Mouse (Mus musculus) bone marrow macrophage, adult 2 months (primary cell): ENCODE measurements at regions not wholly inside any gene's neighbourhood (a gene's known extent, or its start where the extent isn't known, plus 50 kb on each side); places are given as distances from the start of the nearest gene placed in this dataset.
A peak's percentile ranks its signal among the peaks of the same experiment; 100 is the strongest.

Source experiments
- CTCF ChIP-seq: IDR thresholded peaks from 2 replicates; pipeline ENCODE4 v1.5.1; 2012; ENCODE audit warnings: low read depth, mild to moderate bottlenecking, low read length, moderate library complexity
- POLR2A ChIP-seq: IDR thresholded peaks from 2 replicates; pipeline ENCODE4 v1.6.1; 2012; ENCODE audit warnings: mild to moderate bottlenecking, low read depth, low read length, borderline replicate concordance

DNA sequence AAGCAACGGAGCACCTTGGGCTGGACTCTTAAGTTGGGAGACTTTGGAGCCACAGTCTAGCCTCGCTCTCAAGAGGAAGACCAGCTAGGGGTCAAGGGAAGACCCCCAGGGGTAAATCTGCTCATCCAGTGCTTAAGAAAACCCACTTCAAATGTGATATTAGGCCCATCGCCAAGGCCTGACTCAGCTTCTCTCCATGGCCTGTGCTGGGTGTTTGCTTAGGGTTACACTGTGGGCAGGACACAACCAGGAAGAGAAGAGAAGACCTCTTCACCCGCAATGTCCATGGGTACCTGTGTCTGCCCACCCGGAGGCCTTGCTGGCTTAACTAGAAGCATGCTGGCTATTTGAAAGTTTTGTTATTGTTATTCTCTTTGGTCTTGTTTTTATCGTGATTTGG is 151.0 kb upstream of the Tmc1 start:
- TF ChIP-seq POLR2A (0 out of 2 replicates have a peak, but pooled peaks have one; percentile 2), CTCF (no peak)
